Mouse (Mus musculus) forebrain, postnatal 0 days (tissue): Measurements from ENCODE around the gene Pola2. TPM values are rescaled to one million over a fixed set of nuclear protein-coding genes. Genes with fewer than 3 reads are reported as not detected.

Experiments used
- ATAC-seq: fragments of 200-750 bp; cut with Nextera tagmentation; 2 replicates; pipeline ENCODE4 v1.8.0; 2017; ENCODE audit warnings: mild to moderate bottlenecking, moderate library complexity
- DNase-seq: peaks from one replicate; pipeline ENCODE4 v3.0.0-alpha.2; 2015
- H3K27ac ChIP-seq: fragments of 300-500 bp; sonication (generic); 2 replicates; pipeline ENCODE4 v1.5.1; 2014; ENCODE audit warnings: low read depth, mild to moderate bottlenecking, antibody characterized with exemption, low read length, moderate library complexity, mixed read lengths
- H3K27me3 ChIP-seq: fragments of 300-500 bp; sonication (generic); 2 replicates; pipeline ENCODE4 v1.6.1; 2014; ENCODE audit warnings: mild to moderate bottlenecking, low read length, mixed read lengths; ENCODE audit not compliant: insufficient read depth
- H3K36me3 ChIP-seq: fragments of 300-500 bp; sonication (generic); 2 replicates; pipeline ENCODE4 v1.6.1; 2014; ENCODE audit warnings: mild to moderate bottlenecking, moderate library complexity; ENCODE audit not compliant: insufficient read depth
- H3K4me1 ChIP-seq: fragments of 300-500 bp; sonication (generic); 2 replicates; pipeline ENCODE4 v1.6.1; 2014; ENCODE audit warnings: antibody characterized with exemption; ENCODE audit not compliant: insufficient read depth
- H3K4me2 ChIP-seq: fragments of 300-500 bp; sonication (generic); 2 replicates; pipeline ENCODE4 v1.6.1; 2014; ENCODE audit warnings: low read depth, mild to moderate bottlenecking, moderate library complexity
- H3K4me3 ChIP-seq: fragments of 300-500 bp; sonication (generic); 2 replicates; pipeline ENCODE4 v1.5.1; 2014; ENCODE audit warnings: low read depth, low read length, mixed read lengths
- H3K9ac ChIP-seq: fragments of 300-500 bp; sonication (generic); 2 replicates; pipeline ENCODE4 v1.6.1; 2014; ENCODE audit warnings: mild to moderate bottlenecking
- H3K9me3 ChIP-seq: fragments of 300-500 bp; sonication (generic); 2 replicates; pipeline ENCODE4 v1.6.1; 2016; ENCODE audit warnings: low read length
- CTCF ChIP-seq: sonication (generic); IDR thresholded peaks from 2 replicates; pipeline ENCODE4 v1.5.1; 2016; ENCODE audit warnings: antibody characterized with exemption, control low read depth, low read depth
- WGBS: fragments of 180-500 bp; shearing (Covaris S2); extraction: QIAGEN DNeasy Blood & Tissue Kit; methylation state at CpG from one replicate; pipeline ENCODE4 v1.1.7; 2014; 5-methylcytosine and 5-hydroxymethylcytosine counted together
- polyA plus RNA-seq: library from polyadenylated mRNA; unstranded; fragments of >200 nt; fragmentation: Nextera tagmentation; extraction: Ambion mirVana; gene quantifications from 2 replicates; pipeline ENCODE4 v1.2.1, GENCODE M21; 2015
- total RNA-seq: library from RNA; depleted of rRNA; stranded (reverse); fragments of >200 nt; gene quantifications from 2 replicates; pipeline ENCODE4 v1.2.3, GENCODE M21; 2014

Pola2 gene
- total and polyA plus RNA-seq, 2 experiments from 2014 or later: 13.7 to 18.1 TPM

GRCm38 (mm10) chr19:5950218-5950617 is 13.8 kb downstream of the Pola2 start:
- Histone ChIP-seq H3K27me3 (no peaks in the 10 kb centered on the region), H3K27ac (no peak overlapping the region), H3K4me2 (no peak overlapping the region), H3K9me3 (no peaks in the 10 kb centered on the region), H3K9ac (no peak overlapping the region), H3K36me3 (peaks cover 28% of the 10 kb centered on the region), H3K4me1 (no peaks in the 10 kb centered on the region), H3K4me3 (no peak overlapping the region)
- DNase-seq (no peak), ATAC-seq (no peak)
- WGBS: 93% methylated on average over 11 of the region's 11 CpGs
- TF ChIP-seq CTCF: no peak

- peaks cover 18% of the 10 kb centered on the region; the same call in 1 of the 2 replicates for H3K36me3 ChIP-seq
- no peak for DNase-seq
- H3K4me2 ChIP-seq: no peak overlapping the region
- H3K4me1 ChIP-seq: no peaks in the 10 kb centered on the region
- ATAC-seq: no peak
- TF ChIP-seq CTCF: no peak
- no peaks in the 10 kb centered on the region for H3K9me3 ChIP-seq
- WGBS: 81% methylated on average over 8 of the region's 8 CpGs
- no peak overlapping the region for H3K27ac ChIP-seq
- H3K4me3 ChIP-seq: no peak overlapping the region
- H3K27me3 ChIP-seq: no peaks in the 10 kb centered on the region
- no peak overlapping the region for H3K9ac ChIP-seq
Observed at GRCm38 (mm10) chr19:5945891-5946290, 18.1 kb downstream of the Pola2 start.

- H3K4me3 ChIP-seq: no peak overlapping the region
- H3K27me3 ChIP-seq: no peaks in the 10 kb centered on the region
- no peak overlapping the region for H3K27ac ChIP-seq
- DNase-seq (no peak), ATAC-seq (no peak)
- no peak overlapping the region for H3K9ac ChIP-seq
- TF ChIP-seq CTCF: no peak
- WGBS: 82% methylated on average over 7 of the region's 7 CpGs
- H3K9me3 ChIP-seq: no peaks in the 10 kb centered on the region
- H3K36me3 ChIP-seq: peaks cover 13% of the 10 kb centered on the region; the same call in 1 of the 2 replicates
- H3K4me2 ChIP-seq: no peak overlapping the region
- no peaks in the 10 kb centered on the region for H3K4me1 ChIP-seq
Observed at GRCm38 (mm10) chr19:5945027-5945426, 19.0 kb downstream of the Pola2 start.

- no peak overlapping the region for H3K27ac ChIP-seq
- no peaks in the 10 kb centered on the region for H3K27me3 ChIP-seq
- no peak overlapping the region for H3K4me2 ChIP-seq
- ATAC-seq (no peak), DNase-seq (no peak)
- no peaks in the 10 kb centered on the region for H3K4me1 ChIP-seq
- H3K9me3 ChIP-seq: no peaks in the 10 kb centered on the region
- H3K9ac ChIP-seq: no peak overlapping the region
- peaks cover 12% of the 10 kb centered on the region; the same call in 1 of the 2 replicates for H3K36me3 ChIP-seq
- H3K4me3 ChIP-seq: no peak overlapping the region
- no peak for TF ChIP-seq CTCF
- WGBS: 72% methylated on average over 8 of the region's 8 CpGs
Observed at GRCm38 (mm10) chr19:5944145-5944544, 19.9 kb downstream of the Pola2 start.

- no peaks in the 10 kb centered on the region for H3K4me1 ChIP-seq
- H3K36me3 ChIP-seq: peaks cover 9% of the 10 kb centered on the region; the same call in 1 of the 2 replicates
- H3K27ac ChIP-seq: no peak overlapping the region
- H3K9me3 ChIP-seq: no peaks in the 10 kb centered on the region
- H3K4me3 ChIP-seq: no peak overlapping the region
- H3K27me3 ChIP-seq: no peaks in the 10 kb centered on the region
- no peak overlapping the region for H3K4me2 ChIP-seq
- DNase-seq: no peak
- no peak overlapping the region for H3K9ac ChIP-seq
- no peak for TF ChIP-seq CTCF
- WGBS: 93% methylated on average over 15 of the region's 15 CpGs
- no peak for ATAC-seq
Observed at GRCm38 (mm10) chr19:5943404-5943803, 20.6 kb downstream of the Pola2 start.

GRCm38 (mm10) chr19:5942581-5942980 is 21.4 kb downstream of the Pola2 start:
- H3K9me3 ChIP-seq: no peaks in the 10 kb centered on the region
- H3K4me1 ChIP-seq: no peaks in the 10 kb centered on the region
- no peak overlapping the region for H3K9ac ChIP-seq
- no peak overlapping the region for H3K4me2 ChIP-seq
- no peak overlapping the region for H3K4me3 ChIP-seq
- TF ChIP-seq CTCF: no peak
- no peaks in the 10 kb centered on the region for H3K27me3 ChIP-seq
- H3K27ac ChIP-seq: no peak overlapping the region
- no peak for ATAC-seq
- WGBS: 86% methylated on average over 7 of the region's 7 CpGs
- DNase-seq: no peak
- H3K36me3 ChIP-seq: 0 out of 2 replicates have a peak, but pooled peaks cover 1% of the 10 kb centered on the region

- Histone ChIP-seq H3K27me3 (no peaks in the 10 kb centered on the region), H3K4me1 (no peaks in the 10 kb centered on the region), H3K9ac (no peak overlapping the region), H3K9me3 (no peaks in the 10 kb centered on the region), H3K27ac (no peak overlapping the region), H3K36me3 (no peaks in the 10 kb centered on the region), H3K4me3 (no peak overlapping the region), H3K4me2 (no peak overlapping the region)
- TF ChIP-seq CTCF: no peak
- ATAC-seq: no peak
- WGBS: 92% methylated on average over 10 of the region's 10 CpGs
- DNase-seq: no peak
Observed at GRCm38 (mm10) chr19:5940656-5941055, 23.3 kb downstream of the Pola2 start.
